Mouse (Mus musculus): ENCODE results near the gene Satb1.

Satb1 gene

GRCm38 (mm10) chr17:51832900-51833577, at the start of gene Satb1:
Gene Satb1 (minus strand): TSS chr17:51833290.
- DNase-seq = peak; percentile 57

DNA sequence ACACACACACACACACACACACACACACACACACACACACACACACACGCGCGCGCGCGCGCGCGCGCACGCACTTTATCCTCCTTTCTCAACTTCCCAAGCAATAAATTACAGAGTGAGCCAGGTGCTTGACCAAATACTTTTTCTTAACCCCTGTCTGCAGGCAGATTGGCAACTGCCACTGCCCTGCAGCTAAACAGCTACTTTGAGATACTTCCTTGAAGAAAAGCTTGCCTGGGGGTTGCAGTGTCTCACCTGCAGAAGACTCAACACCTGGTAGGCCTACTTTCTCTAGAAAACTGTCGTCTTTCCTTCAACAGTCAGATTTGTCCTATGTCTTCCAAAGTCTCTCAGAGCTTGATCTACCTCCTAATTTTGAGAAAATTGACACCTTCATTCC, 49.5 kb upstream of the Satb1 start:
- DNase-seq = no peak

DNA sequence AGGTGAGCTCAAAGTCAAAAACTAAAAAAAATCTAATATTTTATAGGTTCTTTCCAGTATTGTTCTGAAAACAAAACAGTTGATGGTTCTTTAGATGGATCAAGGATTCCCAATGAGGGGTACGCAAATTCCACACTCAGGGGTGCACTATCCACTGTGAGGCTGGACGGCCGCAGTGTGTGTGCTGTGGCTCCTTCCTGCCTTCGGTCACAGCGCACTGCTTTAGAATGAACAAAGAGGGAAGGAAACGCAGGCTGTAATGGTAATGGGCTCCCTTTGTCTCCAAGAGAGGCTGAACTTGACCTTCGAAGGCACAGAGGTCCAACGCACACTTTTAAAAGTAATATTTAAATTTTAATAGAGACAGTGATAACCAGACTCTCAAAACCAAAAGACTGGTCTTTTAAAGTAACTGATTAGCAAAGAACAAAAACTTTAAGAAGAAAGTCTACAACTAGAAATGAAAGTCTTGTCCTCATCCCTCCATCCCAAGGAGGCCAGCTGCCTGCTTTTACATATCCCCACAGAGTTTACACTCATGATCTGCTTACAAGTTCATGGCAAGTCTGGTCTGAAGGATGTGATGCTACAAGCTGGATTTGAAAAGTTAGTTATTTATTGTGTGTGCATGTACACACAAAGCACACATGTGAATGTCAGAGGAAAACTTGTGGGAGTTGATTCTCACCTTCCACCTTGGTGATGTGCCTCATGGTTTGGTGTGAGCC, 48.0 kb upstream of the Satb1 start:
- DNase-seq = no peak

DNA sequence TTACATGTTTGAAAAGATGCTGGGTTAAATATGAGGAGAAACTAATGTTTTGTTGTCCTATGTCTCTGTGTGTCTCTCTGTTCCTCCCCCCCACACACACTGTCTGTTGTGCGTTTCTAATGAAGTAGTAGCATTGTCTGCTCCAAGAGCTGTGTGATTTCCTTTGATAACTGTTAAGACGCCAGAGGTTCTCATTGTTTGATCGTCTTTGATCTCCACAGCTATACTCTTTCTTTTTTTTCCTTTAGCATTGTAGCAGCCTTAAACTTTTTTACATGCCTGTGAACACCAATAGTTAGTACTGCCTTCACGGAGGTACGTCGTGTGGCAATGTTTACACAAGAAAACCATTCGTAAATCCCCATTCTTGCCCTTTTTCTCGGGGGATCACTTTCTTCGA, 47.1 kb upstream of the Satb1 start:
- no peak for DNase-seq

DNA sequence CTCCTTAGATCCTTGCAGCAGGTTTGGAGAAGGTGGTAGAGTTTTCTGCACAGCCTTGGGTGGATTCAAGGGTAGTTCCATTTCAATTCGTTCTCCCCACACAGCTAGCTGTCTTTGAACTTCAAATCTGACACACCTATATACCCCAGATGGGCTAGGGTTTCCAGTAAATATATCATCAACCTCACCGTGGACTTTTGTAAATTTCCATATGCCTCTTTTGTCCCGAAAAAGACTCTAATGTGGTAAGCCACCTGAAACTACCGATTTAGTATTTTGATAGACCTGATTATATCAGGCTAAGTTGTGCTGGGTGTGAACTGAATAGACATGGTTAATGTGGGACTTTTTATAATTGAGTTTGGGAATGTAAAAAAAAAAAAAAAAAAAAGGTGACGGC, 46.6 kb upstream of the Satb1 start:
- no peak for DNase-seq

DNA sequence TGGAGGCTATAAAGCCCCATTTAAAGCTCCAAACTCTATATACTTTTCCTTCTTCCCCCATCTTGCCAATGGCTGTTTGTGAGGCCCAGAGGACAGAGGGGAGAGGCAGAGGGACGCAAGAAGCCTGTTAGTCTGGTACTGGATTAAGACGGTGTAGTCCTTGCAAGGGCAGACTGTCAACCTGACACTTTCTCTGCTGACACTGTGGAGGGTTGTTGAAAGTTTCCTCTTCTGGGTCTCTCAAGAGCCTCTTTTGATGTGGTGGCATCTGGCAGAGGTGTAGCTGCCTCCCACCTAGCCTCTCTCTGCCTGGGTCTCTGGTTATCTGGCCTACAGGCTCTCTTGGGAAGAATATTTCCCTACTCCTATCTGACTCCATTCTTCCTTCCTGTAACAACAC, 46.1 kb upstream of the Satb1 start:
- DNase-seq = peak; percentile 13

GRCm38 (mm10) chr17:51876471-51876870, 43.4 kb upstream of the Satb1 start:
- DNase-seq = peak; percentile 38

- DNase-seq = no peak
Observed at GRCm38 (mm10) chr17:51857616-51858015, 24.5 kb upstream of the Satb1 start.

- no peak for DNase-seq
Observed at GRCm38 (mm10) chr17:51856332-51856731, 23.2 kb upstream of the Satb1 start.

DNA sequence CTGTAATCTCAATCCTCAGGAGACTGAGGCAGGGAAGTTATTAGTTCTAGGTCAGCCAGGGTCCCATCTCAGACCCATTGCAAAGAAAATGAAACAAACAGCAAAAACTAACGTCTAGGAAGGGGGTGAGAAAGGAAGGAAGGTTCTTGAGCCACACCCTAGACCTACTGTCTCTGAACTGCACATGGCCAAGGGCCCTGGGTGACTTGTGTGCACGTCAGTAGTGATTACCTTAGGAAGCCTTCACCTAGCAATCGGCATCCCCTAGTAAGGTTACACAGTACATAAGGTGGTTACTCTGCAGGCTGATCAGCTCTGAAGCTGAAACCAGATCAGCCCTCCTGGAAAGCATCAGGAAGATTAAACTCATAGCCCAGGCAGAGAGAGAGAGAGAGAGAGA, 22.2 kb upstream of the Satb1 start:
- no peak for DNase-seq

- DNase-seq = no peak
Observed at GRCm38 (mm10) chr17:51853952-51854351, 20.9 kb upstream of the Satb1 start.

DNA sequence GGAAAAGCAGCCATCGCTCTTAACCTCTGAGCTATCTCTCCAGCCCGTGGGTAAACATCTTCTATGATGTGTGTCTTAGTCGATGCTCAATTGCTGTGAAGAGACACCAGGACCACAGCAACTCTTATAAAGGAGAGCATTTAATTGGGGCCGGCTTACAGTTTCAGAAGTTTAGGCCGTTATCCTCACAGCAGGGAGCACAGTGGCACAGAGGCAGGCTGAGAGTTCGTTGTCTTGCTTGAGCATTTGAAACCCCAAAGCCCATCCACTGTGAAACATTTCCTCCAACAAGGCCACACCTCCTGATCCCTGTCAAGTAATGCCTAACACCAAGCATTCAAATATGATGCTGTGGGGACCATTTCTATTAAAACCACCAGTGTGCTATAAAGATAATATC, 7.5 kb upstream of the Satb1 start:
- DNase-seq = no peak

- DNase-seq = no peak
Observed at GRCm38 (mm10) chr17:51839484-51839883, 6.4 kb upstream of the Satb1 start.

- DNase-seq = no peak
Observed at GRCm38 (mm10) chr17:51836901-51837300, 3.8 kb upstream of the Satb1 start.

DNA sequence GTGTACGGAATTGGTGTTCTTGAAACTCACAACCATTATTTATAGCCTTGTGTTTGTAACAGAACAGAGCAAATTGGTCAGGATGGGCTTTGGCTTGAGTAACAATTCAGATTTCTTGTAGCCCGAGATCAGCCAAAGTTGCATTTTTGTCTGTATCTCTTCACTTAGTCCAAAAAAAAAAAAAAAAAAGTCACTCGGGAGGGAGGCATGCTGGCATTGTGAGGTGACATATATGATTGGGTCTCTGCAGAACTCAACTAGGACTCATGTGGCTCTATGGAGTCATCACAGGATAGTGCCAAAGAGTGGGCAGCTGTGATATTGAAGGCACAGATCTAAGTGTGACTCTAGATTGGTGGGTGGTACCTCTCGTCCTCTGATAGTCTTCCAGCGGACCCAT, 3.2 kb upstream of the Satb1 start:
- DNase-seq = no peak

GRCm38 (mm10) chr17:51833578-51834361, 680 bp upstream of the Satb1 start:
- no peak for DNase-seq

GRCm38 (mm10) chr17:51832421-51832875, 642 bp downstream of the Satb1 start:
- DNase-seq = peak; percentile 31

GRCm38 (mm10) chr17:51831702-51832420, 1.2 kb downstream of the Satb1 start:
- no peak for DNase-seq

GRCm38 (mm10) chr17:51831121-51831701, 1.9 kb downstream of the Satb1 start:
- DNase-seq = no peak

GRCm38 (mm10) chr17:51829436-51829835, 3.7 kb downstream of the Satb1 start:
- no peak for DNase-seq

DNA sequence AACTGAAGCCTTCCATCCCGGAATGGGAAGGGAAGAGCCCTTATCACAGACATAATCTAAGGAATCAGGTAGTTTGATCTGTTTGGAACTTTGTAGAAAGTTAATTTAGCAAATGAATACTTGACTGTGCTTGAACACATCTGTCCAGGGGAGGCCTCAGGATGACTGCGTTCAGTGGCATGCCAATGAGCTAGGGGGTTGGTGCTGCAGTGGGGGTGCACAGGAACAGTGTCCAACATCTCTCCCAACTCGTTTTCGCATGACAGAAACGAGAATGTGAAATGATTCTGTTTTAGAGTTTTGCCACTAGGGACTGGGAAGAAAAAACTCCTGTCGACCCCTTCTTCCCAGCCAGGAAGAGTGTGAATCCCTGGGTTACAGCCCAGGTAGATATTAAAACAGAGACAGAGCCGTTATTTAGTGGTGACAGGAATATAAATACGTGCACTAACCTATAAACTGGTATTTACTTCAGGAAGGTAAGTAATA, 5.1 kb downstream of the Satb1 start:
- no peak for DNase-seq

- no peak for DNase-seq
Observed at GRCm38 (mm10) chr17:51826461-51826860, 6.6 kb downstream of the Satb1 start.

Data from lung, postnatal 36 days (tissue).